Mouse (Mus musculus): ENCODE measurements around the gene Lsm3.

- no peak for TF ChIP-seq CTCF (IDR thresholded peaks at IDR 0.05; ENCODE audit: borderline replicate concordance, control insufficient read depth, extremely low read depth, insufficient read depth, low read length, poor library complexity)
- no peak for TF ChIP-seq POLR2A (IDR thresholded peaks at IDR 0.05; ENCODE audit: control insufficient read depth, extremely low read depth, insufficient read depth, low read length, poor library complexity)
These were observed 41.8 kb upstream of the Lsm3 start for GRCm38 (mm10) chr6:91473805-91474440.
